Mouse (Mus musculus): ENCODE results near the gene Cep95.
"Not testable (repeated sequence)": the region's sequence is repeated elsewhere in the genome, so short reads cannot be mapped to it uniquely, and the experiment has no call there.

The Cep95 gene

GRCm38 (mm10) chr11:106788775-106789459 is at the start of gene Cep95, which contains the start of gene Ddx5:
Gene Cep95 (plus strand): TSS chr11:106789252.
Gene Ddx5 (minus strand): TSS chr11:106789185.
- DNase-seq (ENCODE audit: low spot score), result peak; percentile 98

GRCm38 (mm10) chr11:106740724-106741123 is 48.3 kb upstream of the Cep95 start:
- DNase-seq (ENCODE audit: low spot score), result not testable (repeated sequence)

GRCm38 (mm10) chr11:106741232-106741631 is 47.8 kb upstream of the Cep95 start:
- DNase-seq (ENCODE audit: low spot score), result no peak

- DNase-seq (ENCODE audit: low spot score), result no peak
Observed at GRCm38 (mm10) chr11:106741826-106742225, 47.2 kb upstream of the Cep95 start.

DNA sequence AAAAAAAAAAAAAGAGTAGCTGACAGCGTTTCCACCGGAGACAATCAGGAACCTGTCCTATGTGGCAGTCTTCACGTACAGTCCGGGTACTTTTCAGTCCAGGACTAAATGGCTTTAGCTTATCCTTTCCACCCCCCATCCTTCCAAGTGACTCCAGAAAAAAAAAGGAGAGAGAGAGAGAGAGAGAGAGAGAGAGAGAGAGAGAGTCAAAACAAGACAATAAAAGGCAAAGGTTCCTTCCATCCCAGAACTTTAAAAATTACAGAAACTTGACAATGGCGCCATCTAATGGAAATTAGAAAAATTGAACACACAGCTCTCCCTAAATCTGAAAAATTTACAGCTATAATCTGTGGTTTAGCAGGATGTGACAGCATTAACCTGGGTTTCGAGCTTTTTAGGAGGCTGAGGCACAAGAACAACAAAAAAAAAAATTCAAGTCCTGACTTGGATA is 46.6 kb upstream of the Cep95 start:
- no peak for DNase-seq (ENCODE audit: low spot score)

- DNase-seq (ENCODE audit: low spot score), result no peak
Observed at GRCm38 (mm10) chr11:106744949-106745348, 44.1 kb upstream of the Cep95 start.

DNA sequence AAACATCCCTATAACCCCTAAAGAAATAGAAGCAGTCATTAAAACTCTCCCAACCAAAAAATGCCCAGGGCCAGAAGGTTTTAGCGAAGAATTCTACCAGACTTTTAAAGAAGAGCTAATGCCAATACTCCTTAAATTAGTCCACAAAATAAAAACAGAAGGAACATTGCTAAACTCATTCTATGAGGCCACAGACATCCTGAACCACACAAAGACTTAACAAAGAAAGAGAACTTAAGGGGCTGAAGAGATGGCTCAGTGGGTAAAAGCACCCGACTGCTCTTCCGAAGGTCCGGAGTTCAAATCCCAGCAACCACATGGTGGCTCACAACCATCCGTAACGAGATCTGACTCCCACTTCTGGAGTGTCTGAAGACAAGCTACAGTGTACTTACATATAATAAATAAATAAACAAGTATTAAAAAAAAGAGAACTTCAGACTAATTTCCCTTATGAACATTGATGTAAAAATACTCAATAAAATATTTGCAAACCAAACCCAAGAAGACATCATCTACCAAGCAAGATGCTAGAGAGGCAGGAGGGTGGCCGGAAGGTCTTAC is 39.4 kb upstream of the Cep95 start:
- DNase-seq (ENCODE audit: low spot score), result not testable (repeated sequence)

- DNase-seq (ENCODE audit: low spot score), result peak; percentile 50
Observed at GRCm38 (mm10) chr11:106750121-106750751, 38.8 kb upstream of the Cep95 start, which contains the start of gene Pecam1. Gene Pecam1 (minus strand): TSS chr11:106750628.

GRCm38 (mm10) chr11:106751039-106752018 is 37.7 kb upstream of the Cep95 start, which contains the start of gene Milr1:
Gene Milr1 (plus strand): TSS chr11:106751226.
- peak; percentile 28 for DNase-seq (ENCODE audit: low spot score)

DNA sequence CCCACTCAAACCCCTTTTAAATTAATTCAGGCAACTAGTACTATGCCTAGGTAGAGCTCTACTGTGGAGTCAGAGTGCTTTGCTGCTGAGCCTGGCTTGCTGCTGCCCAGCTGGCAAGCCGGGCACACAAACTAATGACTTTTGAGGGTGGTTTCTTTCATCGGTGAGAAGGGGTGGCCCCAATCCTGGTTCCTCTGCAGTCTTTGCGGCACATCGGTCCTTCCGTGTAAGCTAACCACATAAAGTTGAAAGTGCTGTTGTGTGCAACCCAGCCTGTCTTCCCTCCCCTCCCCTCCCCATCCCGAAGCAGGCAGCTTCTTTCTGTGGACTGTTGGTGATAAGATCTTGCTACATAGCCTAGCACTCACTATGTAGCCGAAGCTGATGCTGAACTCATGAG is 36.9 kb upstream of the Cep95 start:
- DNase-seq (ENCODE audit: low spot score), result peak; percentile 60

DNA sequence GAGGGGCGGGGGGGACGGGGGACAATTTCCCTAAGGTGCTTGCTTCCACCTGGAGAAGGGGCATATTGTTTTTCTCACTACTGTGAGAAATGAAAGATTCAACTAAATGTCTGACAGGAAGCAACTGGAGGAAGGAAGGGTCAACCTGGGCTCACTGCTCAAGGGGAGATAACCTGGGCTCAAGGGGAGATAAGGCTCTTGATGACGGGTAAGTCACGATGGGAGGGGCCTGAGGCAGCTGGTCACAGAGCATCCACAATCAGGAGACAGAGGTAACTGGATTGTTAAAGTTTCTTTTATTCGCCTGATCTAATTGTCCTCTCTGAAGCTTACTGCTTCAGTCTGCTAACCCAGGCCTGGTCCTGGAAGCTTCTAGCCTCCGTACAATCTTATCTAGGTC is 35.7 kb upstream of the Cep95 start:
- no peak for DNase-seq (ENCODE audit: low spot score)

GRCm38 (mm10) chr11:106755583-106755982 is 33.5 kb upstream of the Cep95 start:
- DNase-seq (ENCODE audit: low spot score), result no peak

DNA sequence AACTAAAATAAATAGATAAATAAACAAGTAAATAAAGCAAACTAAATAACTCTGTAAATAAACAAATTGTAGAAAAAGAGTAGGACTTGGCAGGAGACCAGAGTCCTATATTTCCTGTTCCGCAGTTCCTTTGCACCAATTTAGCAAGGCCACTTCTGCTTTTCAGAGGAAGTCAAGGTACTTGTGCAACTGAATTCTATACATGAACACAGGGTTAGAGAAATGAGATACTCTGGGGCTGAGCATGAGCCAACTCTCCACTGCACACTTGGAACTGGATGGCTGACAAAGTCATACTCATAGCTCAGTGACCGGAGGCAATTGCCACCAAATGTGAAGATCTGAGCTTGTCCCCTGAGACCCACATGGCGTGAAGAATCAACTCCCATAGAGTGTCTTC is 30.0 kb upstream of the Cep95 start:
- DNase-seq (ENCODE audit: low spot score), result peak; percentile 54

GRCm38 (mm10) chr11:106760511-106760910 is 28.5 kb upstream of the Cep95 start:
- no peak for DNase-seq (ENCODE audit: low spot score)

- DNase-seq (ENCODE audit: low spot score), result peak; percentile 72
Observed at GRCm38 (mm10) chr11:106762139-106762799, 26.8 kb upstream of the Cep95 start.

GRCm38 (mm10) chr11:106762800-106763185 is 26.3 kb upstream of the Cep95 start:
- DNase-seq (ENCODE audit: low spot score), result no peak

- DNase-seq (ENCODE audit: low spot score), result no peak
Observed at GRCm38 (mm10) chr11:106766611-106767162, 22.4 kb upstream of the Cep95 start.

- no peak for DNase-seq (ENCODE audit: low spot score)
Observed at GRCm38 (mm10) chr11:106767516-106767915, 21.5 kb upstream of the Cep95 start.

DNA sequence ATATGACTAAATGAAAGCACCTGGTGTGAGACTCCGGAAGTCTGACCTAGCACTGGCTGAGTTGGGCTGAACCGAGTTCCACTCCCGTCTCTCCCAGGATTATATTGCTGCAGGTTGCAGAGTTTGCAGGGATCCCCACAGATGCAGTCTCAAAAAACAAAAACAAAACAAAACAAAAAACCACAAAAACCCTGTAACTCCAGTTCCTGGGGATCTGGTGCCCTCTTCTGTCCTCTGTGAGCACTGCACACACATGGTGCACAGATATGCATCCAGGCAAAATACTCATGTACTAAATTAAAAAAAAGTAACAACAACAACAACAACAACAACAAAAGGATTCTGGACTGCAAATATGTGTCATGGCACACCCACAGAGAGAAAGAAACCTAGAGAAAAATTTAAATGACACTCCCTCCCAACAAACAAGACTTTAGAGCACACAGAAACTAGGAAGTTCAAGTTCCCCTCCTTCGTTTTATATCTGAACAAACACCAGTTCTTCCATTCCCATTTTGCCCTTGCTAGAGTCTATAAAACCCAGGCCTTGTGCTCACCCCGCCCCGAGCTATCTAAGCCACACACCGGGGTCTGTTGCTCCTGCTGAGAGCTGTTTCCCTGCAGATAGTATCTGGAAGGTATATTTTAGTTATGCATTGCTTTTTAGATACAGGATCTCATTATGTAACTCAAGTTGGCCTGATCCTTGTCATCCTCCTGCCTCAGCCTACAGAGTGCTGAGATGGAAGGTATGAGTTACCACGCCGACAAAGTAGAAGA is 18.7 kb upstream of the Cep95 start:
- no peak for DNase-seq (ENCODE audit: low spot score)

- DNase-seq (ENCODE audit: low spot score), result no peak
Observed at GRCm38 (mm10) chr11:106773061-106773460, 16.0 kb upstream of the Cep95 start.
